11 mouse cellular contexts compared by ENCODE assay signal in the genomic region with DNA sequence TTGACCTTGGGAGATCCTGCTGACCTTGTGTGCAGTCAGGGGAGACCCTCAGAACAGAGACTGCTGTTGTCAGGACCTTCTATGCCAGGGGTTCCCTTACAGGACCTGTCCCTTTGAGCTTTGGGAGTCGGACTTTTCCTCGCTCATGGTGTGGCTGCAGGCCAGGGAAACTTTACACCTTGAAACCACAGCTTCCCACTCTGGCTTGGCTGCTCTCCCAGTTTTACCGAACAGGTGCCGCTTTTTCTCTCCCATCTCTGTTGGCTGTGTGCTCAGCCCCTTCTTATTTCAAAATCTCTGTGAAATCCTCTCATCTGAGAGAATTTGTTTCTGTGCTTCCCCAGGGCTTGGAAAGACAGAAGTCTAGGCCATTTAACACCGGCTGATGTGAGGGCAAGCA. TPM values are rescaled to one million over a fixed set of nuclear protein-coding genes. Genes with fewer than 3 reads are reported as not detected.
DNase-seq lines count a peak whose midpoint lies in the region; ATAC-seq and TF ChIP-seq lines count a peak whose summit lies in the region.
"Had no signal": no experiment of that assay in that cellular context is flagged by ENCODE, and none has a peak within 500 bp of the region (broad histone marks: within the 10 kb centered on the region; RNA-seq: fewer than 3 reads in every experiment).

No protein-coding gene starts in this region.

- no peak for TF ChIP-seq EP300 in stomach, postnatal 0 days (optimal IDR thresholded peaks at IDR 0.05)

- 33% methylated on average over 5 of the region's 5 CpGs for WGBS in embryonic facial prominence, embryonic 14.5 days
- WGBS in embryonic facial prominence, embryonic 10.5 days, result 81% methylated on average over 5 of the region's 5 CpGs
- WGBS in stomach, postnatal 0 days, result 42% methylated on average over 5 of the region's 5 CpGs

- TF ChIP-seq CTCF in stomach, postnatal 0 days (IDR thresholded peaks at IDR 0.05; ENCODE audit: low read depth), result no peak

- no peaks in the 10 kb centered on the region for H3K27me3 ChIP-seq in embryonic facial prominence, embryonic 14.5 days (replicated peaks; ENCODE audit: control insufficient read depth, insufficient read depth, low read length)
- H3K27me3 ChIP-seq in embryonic facial prominence, embryonic 10.5 days (replicated peaks; ENCODE audit: low read depth, poor library complexity, severe bottlenecking), result peaks cover 22% of the 10 kb centered on the region
- no peaks in the 10 kb centered on the region for H3K27me3 ChIP-seq in stomach, postnatal 0 days (ENCODE audit: control insufficient read depth, insufficient read depth, low read length)

- H3K36me3 ChIP-seq in embryonic facial prominence, embryonic 14.5 days (ENCODE audit: control insufficient read depth, insufficient read depth, low read length), result no peaks in the 10 kb centered on the region
- no peaks in the 10 kb centered on the region for H3K36me3 ChIP-seq in embryonic facial prominence, embryonic 10.5 days (replicated peaks)
- no peaks in the 10 kb centered on the region for H3K36me3 ChIP-seq in stomach, postnatal 0 days (ENCODE audit: control insufficient read depth, insufficient read depth, low read length)
- H3K36me3 ChIP-seq: limb, embryonic 12.5 days had no signal

- H3K4me3 ChIP-seq in embryonic facial prominence, embryonic 14.5 days (ENCODE audit: low read depth, low read length), result no peak overlapping the region
- no peak overlapping the region for H3K4me3 ChIP-seq in embryonic facial prominence, embryonic 10.5 days
- no peak overlapping the region for H3K4me3 ChIP-seq in stomach, postnatal 0 days (ENCODE audit: low read depth, low read length)
- H3K4me3 ChIP-seq: erythroblast, embryonic 14.5 days; limb, embryonic 12.5 days; myocyte had no signal

- ATAC-seq in embryonic facial prominence, embryonic 14.5 days (ENCODE audit: low read depth), result peak; percentile 70
- no peak for ATAC-seq in stomach, postnatal 0 days (ENCODE audit: low FRiP score, low TSS enrichment)

- H3K4me2 ChIP-seq in embryonic facial prominence, embryonic 14.5 days (ENCODE audit: low read depth, low read length), result no peak overlapping the region
- H3K4me2 ChIP-seq in stomach, postnatal 0 days (replicated peaks; ENCODE audit: low read depth), result no peak overlapping the region
- H3K4me2 ChIP-seq: limb, embryonic 12.5 days had no signal

- no peaks in the 10 kb centered on the region for H3K9me3 ChIP-seq in embryonic facial prominence, embryonic 14.5 days (ENCODE audit: control insufficient read depth, low read length)
- no peaks in the 10 kb centered on the region for H3K9me3 ChIP-seq in embryonic facial prominence, embryonic 10.5 days
- no peaks in the 10 kb centered on the region for H3K9me3 ChIP-seq in stomach, postnatal 0 days (ENCODE audit: control insufficient read depth, low read length)
- H3K9me3 ChIP-seq: limb, embryonic 12.5 days had no signal

- H3K9ac ChIP-seq in embryonic facial prominence, embryonic 14.5 days (ENCODE audit: low read depth, low read length), result no peak overlapping the region
- H3K9ac ChIP-seq in stomach, postnatal 0 days (ENCODE audit: low read length), result no peak overlapping the region
- H3K9ac ChIP-seq: limb, embryonic 12.5 days had no signal

- H3K4me1 ChIP-seq in embryonic facial prominence, embryonic 14.5 days (ENCODE audit: control insufficient read depth, insufficient read depth, low read length), result peaks cover 18% of the 10 kb centered on the region; the same call in 1 of the 2 replicates
- H3K4me1 ChIP-seq in embryonic facial prominence, embryonic 10.5 days, result peaks cover 14% of the 10 kb centered on the region
- H3K4me1 ChIP-seq in stomach, postnatal 0 days (replicated peaks; ENCODE audit: control insufficient read depth, insufficient read depth), result peaks cover 5% of the 10 kb centered on the region; the same call in 1 of the 2 replicates

- H3K27ac ChIP-seq in embryonic facial prominence, embryonic 14.5 days (replicated peaks; ENCODE audit: low read depth, low read length), result no peak overlapping the region
- no peak overlapping the region for H3K27ac ChIP-seq in embryonic facial prominence, embryonic 10.5 days (replicated peaks)
- H3K27ac ChIP-seq in stomach, postnatal 0 days (replicated peaks), result peak overlapping the region; percentile 45; the same call in 1 of the 2 replicates
- H3K27ac ChIP-seq: limb, embryonic 12.5 days had no signal

- peak; percentile 86 for DNase-seq in embryonic facial prominence, embryonic 14.5 days (ENCODE audit: low spot score)
- DNase-seq in embryonic facial prominence, embryonic 10.5 days (ENCODE audit: low spot score), result no peak
- DNase-seq in lung, adult 18-20 months, result peak; percentile 68 to 81
- DNase-seq in lung, postnatal 10 days, result no peak
- peak; percentile 31 to 52 for DNase-seq in kidney, postnatal 4 days
- peak; percentile 75 for DNase-seq in stomach, postnatal 0 days (ENCODE audit: low spot score)
- DNase-seq in spleen, adult 18-20 months, result no peak
- no peak for DNase-seq in right cerebral cortex, postnatal 4 days

RNA-seq across cellular contexts. Expression of gene Fam174b, which starts 5.8 kb away (rescaled TPM):
- 29.2 and 32.3 TPM in 2 replicates for polyA plus RNA-seq in embryonic facial prominence, embryonic 14.5 days (2014; fragmentation: Nextera tagmentation; extraction: Ambion mirVana)
- 20.2 and 24.5 TPM in 2 replicates for polyA plus RNA-seq in embryonic facial prominence, embryonic 10.5 days (2016; fragmentation: Nextera tagmentation; extraction: Ambion mirVana)
- polyA plus RNA-seq in stomach, postnatal 0 days (2015; fragmentation: Nextera tagmentation; extraction: Ambion mirVana), result 48.6 and 49.2 TPM in 2 replicates
- polyA plus RNA-seq: erythroblast, embryonic 14.5 days; myocyte had no signal

Comparison
In these comparisons a context has a peak if more than half of its experiments do, and no peak if none do; other contexts are left out.
1. DNase-seq: peak in embryonic facial prominence, embryonic 14.5 days (single experiment), lung, adult 18-20 months (2 of 2), kidney, postnatal 4 days (2 of 2) and stomach, postnatal 0 days (single experiment); none in embryonic facial prominence, embryonic 10.5 days (single experiment), lung, postnatal 10 days (single experiment), spleen, adult 18-20 months (0 of 2) and right cerebral cortex, postnatal 4 days (single experiment).